8 mouse cellular contexts compared by ENCODE assay signal in the genomic region with DNA sequence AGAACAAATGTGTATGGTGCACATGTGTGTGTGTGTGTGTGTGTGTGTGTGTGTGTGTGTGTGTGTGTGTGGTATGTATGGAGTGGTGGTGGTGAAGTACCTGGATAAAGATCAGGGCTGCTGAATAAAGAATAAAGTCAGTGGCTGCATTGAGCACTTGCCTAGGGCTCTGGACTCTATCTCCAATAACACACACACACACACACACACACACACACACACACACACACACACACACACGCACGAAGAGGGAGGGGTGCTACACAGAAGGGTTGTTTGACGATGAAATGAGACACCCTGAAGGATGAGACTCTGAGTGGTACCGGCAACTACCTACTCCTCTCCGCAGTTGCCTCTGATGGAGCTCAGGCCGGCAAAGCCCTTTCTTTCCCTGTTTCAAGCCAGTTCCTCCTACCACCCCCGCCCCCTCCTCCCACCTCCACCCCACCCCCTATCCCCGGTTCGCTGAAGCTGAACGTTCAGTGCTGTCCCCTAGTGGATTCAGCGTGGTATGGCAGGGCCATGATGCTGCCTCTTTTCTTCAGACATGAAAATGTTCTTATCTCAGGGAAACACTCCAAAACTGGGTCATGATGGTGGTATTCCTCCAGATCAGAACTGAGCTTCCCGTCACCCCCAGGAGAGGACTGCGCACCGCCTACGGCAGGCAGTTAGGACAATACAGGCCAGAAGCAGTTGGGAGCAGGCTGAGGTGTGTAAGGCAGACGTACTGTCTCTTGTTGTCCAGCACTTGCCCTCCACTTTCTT. TPM values are rescaled to one million over a fixed set of nuclear protein-coding genes. Genes with fewer than 3 reads are reported as not detected.
A peak's percentile ranks its signal among the peaks of the same experiment; 100 is the strongest.
DNase-seq lines count a peak whose midpoint lies in the region; ATAC-seq and TF ChIP-seq lines count a peak whose summit lies in the region.

No protein-coding gene starts in this region.

- H3K36me3 ChIP-seq in intestine, postnatal 0 days (ENCODE audit: control insufficient read depth, insufficient read depth) = no peaks in the 10 kb centered on the region
- H3K36me3 ChIP-seq in limb, embryonic 12.5 days = no peaks in the 10 kb centered on the region
- H3K36me3 ChIP-seq in midbrain, embryonic 14.5 days (ENCODE audit: control insufficient read depth, insufficient read depth, low read length) = no peaks in the 10 kb centered on the region
- H3K36me3 ChIP-seq in stomach, embryonic 16.5 days (ENCODE audit: control insufficient read depth, insufficient read depth, low read length) = no peaks in the 10 kb centered on the region

- no peaks in the 10 kb centered on the region for H3K27me3 ChIP-seq in intestine, postnatal 0 days (replicated peaks; ENCODE audit: control insufficient read depth, insufficient read depth, low read length)
- peaks cover 9% of the 10 kb centered on the region for H3K27me3 ChIP-seq in limb, embryonic 12.5 days
- no peaks in the 10 kb centered on the region for H3K27me3 ChIP-seq in midbrain, embryonic 14.5 days (ENCODE audit: control insufficient read depth, insufficient read depth, low read length)
- no peaks in the 10 kb centered on the region for H3K27me3 ChIP-seq in stomach, embryonic 16.5 days (ENCODE audit: control insufficient read depth, insufficient read depth, low read length)

- DNase-seq in heart, adult 18-20 months = peak; percentile 13 to 48
- no peak for DNase-seq in heart, postnatal 25 days (ENCODE audit: low spot score)
- peak; percentile 16 for DNase-seq in cerebellum, adult 8-10 months
- peak; percentile 25 to 56 for DNase-seq in frontal cortex, postnatal 10 days (ENCODE audit: low spot score in 2 of 2)
- DNase-seq in midbrain, embryonic 14.5 days = peak; percentile 89

- no peak overlapping the region for H3K4me3 ChIP-seq in intestine, postnatal 0 days (ENCODE audit: low read depth, low read length)
- H3K4me3 ChIP-seq in limb, embryonic 12.5 days (replicated peaks) = peak overlapping the region; percentile 29
- peak overlapping the region; percentile 27 for H3K4me3 ChIP-seq in midbrain, embryonic 14.5 days (replicated peaks; ENCODE audit: low read depth, low read length)
- H3K4me3 ChIP-seq in stomach, embryonic 16.5 days (replicated peaks; ENCODE audit: low read length) = peak overlapping the region; percentile 33

- no peaks in the 10 kb centered on the region for H3K9me3 ChIP-seq in intestine, postnatal 0 days (ENCODE audit: control insufficient read depth)
- H3K9me3 ChIP-seq in limb, embryonic 12.5 days = no peaks in the 10 kb centered on the region
- H3K9me3 ChIP-seq in midbrain, embryonic 14.5 days (ENCODE audit: control insufficient read depth, low read length) = no peaks in the 10 kb centered on the region
- no peaks in the 10 kb centered on the region for H3K9me3 ChIP-seq in stomach, embryonic 16.5 days (replicated peaks; ENCODE audit: control insufficient read depth, low read length)

- H3K27ac ChIP-seq in intestine, postnatal 0 days (ENCODE audit: low read depth, low read length) = no peak overlapping the region
- H3K27ac ChIP-seq in limb, embryonic 12.5 days = 0 out of 2 replicates have a peak overlapping the region, but pooled peaks have one; percentile 17
- no peak overlapping the region for H3K27ac ChIP-seq in midbrain, embryonic 14.5 days (replicated peaks; ENCODE audit: low read depth, low read length)
- no peak overlapping the region for H3K27ac ChIP-seq in stomach, embryonic 16.5 days (ENCODE audit: low read length)

- H3K4me1 ChIP-seq in intestine, postnatal 0 days (replicated peaks; ENCODE audit: control insufficient read depth, insufficient read depth, low read length) = no peaks in the 10 kb centered on the region
- H3K4me1 ChIP-seq in limb, embryonic 12.5 days (replicated peaks) = peaks cover 4% of the 10 kb centered on the region; the same call in 1 of the 2 replicates
- H3K4me1 ChIP-seq in midbrain, embryonic 14.5 days (ENCODE audit: control insufficient read depth, insufficient read depth, low read length) = no peaks in the 10 kb centered on the region
- H3K4me1 ChIP-seq in stomach, embryonic 16.5 days (ENCODE audit: control insufficient read depth, insufficient read depth, low read length) = no peaks in the 10 kb centered on the region

- intact Hi-C loops in heart, postnatal 25 days (cut with DNase I) = loop anchor here (5.0 kb wide), 1 partner anchor 268 kb away; no protein-coding TSS in a partner anchor

- no peak overlapping the region for H3K9ac ChIP-seq in intestine, postnatal 0 days (ENCODE audit: low read depth, low read length)
- H3K9ac ChIP-seq in limb, embryonic 12.5 days (replicated peaks) = no peak overlapping the region
- no peak overlapping the region for H3K9ac ChIP-seq in midbrain, embryonic 14.5 days (replicated peaks; ENCODE audit: low read length)
- 0 out of 2 replicates have a peak overlapping the region, but pooled peaks have one; percentile 31 for H3K9ac ChIP-seq in stomach, embryonic 16.5 days (ENCODE audit: low read length)

- ATAC-seq in intestine, postnatal 0 days = peak; percentile 46; the same call in 1 of the 2 replicates
- peak; percentile 30; the same call in 1 of the 2 replicates for ATAC-seq in limb, embryonic 12.5 days (ENCODE audit: insufficient number of reproducible peaks, insufficient read depth, low FRiP score, low TSS enrichment, low read depth)
- peak; percentile 58; the same call in 1 of the 2 replicates for ATAC-seq in midbrain, embryonic 14.5 days (ENCODE audit: low FRiP score, low TSS enrichment)
- ATAC-seq in stomach, embryonic 16.5 days (ENCODE audit: insufficient read depth, low FRiP score) = peak; percentile 42; the same call in 1 of the 2 replicates

- 9% methylated on average over 15 of the region's 16 CpGs for WGBS in intestine, postnatal 0 days
- 10% methylated on average over 15 of the region's 16 CpGs for WGBS in limb, embryonic 12.5 days
- WGBS in midbrain, embryonic 14.5 days = 13% methylated on average over 16 of the region's 16 CpGs
- WGBS in stomach, embryonic 16.5 days = 7% methylated on average over 14 of the region's 16 CpGs

- H3K4me2 ChIP-seq in intestine, postnatal 0 days (replicated peaks; ENCODE audit: low read depth) = peak overlapping the region; percentile 52; the same call in 1 of the 2 replicates
- H3K4me2 ChIP-seq in limb, embryonic 12.5 days = peak overlapping the region; percentile 53
- H3K4me2 ChIP-seq in midbrain, embryonic 14.5 days (ENCODE audit: low read length) = peak overlapping the region; percentile 50
- peak overlapping the region; percentile 54 for H3K4me2 ChIP-seq in stomach, embryonic 16.5 days (ENCODE audit: low read depth, low read length)

- TF ChIP-seq CTCF in intestine, postnatal 0 days (IDR thresholded peaks at IDR 0.05; ENCODE audit: low read depth) = peak; percentile 80

RNA-seq across cellular contexts. Expression of a gene that starts 1.5 kb away (rescaled TPM):
- under 1 TPM in 1 of 2 experiments, not detected in 1; 0.13 TPM for total RNA-seq in heart, adult 18-20 months (2021)
- not detected for total RNA-seq in heart, postnatal 25 days (2021)
- polyA plus RNA-seq in intestine, postnatal 0 days (2015; fragmentation: Nextera tagmentation; extraction: Ambion mirVana) = 0.13 and 0.21 TPM in 2 replicates
- polyA plus RNA-seq in limb, embryonic 12.5 days (2016; fragmentation: Nextera tagmentation; extraction: Ambion mirVana) = not detected in 2 replicates
- not detected in 2 replicates for polyA plus RNA-seq in midbrain, embryonic 14.5 days (2014; fragmentation: Nextera tagmentation; extraction: Ambion mirVana)
- polyA plus RNA-seq in stomach, embryonic 16.5 days (2015; fragmentation: Nextera tagmentation; extraction: Ambion mirVana) = 0.17 TPM in 2 replicates

RNA-seq across cellular contexts. Expression of a gene that starts 3.8 kb away (rescaled TPM):
- total RNA-seq in heart, adult 18-20 months (2021) = not detected
- total RNA-seq in heart, postnatal 25 days (2021) = not detected
- 0.21 and 0.47 TPM in 2 replicates for polyA plus RNA-seq in intestine, postnatal 0 days (2015; fragmentation: Nextera tagmentation; extraction: Ambion mirVana)
- not detected in 2 replicates for polyA plus RNA-seq in limb, embryonic 12.5 days (2016; fragmentation: Nextera tagmentation; extraction: Ambion mirVana)
- not detected in 2 replicates for polyA plus RNA-seq in midbrain, embryonic 14.5 days (2014; fragmentation: Nextera tagmentation; extraction: Ambion mirVana)
- polyA plus RNA-seq in stomach, embryonic 16.5 days (2015; fragmentation: Nextera tagmentation; extraction: Ambion mirVana) = 0.44 and 0.47 TPM in 2 replicates

RNA-seq across cellular contexts. Expression of a gene that starts 20.3 kb away (rescaled TPM):
- 1 to 10 TPM in 1 of 2 experiments, under 1 TPM in 1; 0.35 to 6.6 TPM for total RNA-seq in heart, adult 18-20 months (2021)
- total RNA-seq in heart, postnatal 25 days (2021) = 1 to 10 TPM in 1 of 2 experiments, under 1 TPM in 1; 0.78 to 1.4 TPM
- 0.27 and 0.51 TPM in 2 replicates for polyA plus RNA-seq in intestine, postnatal 0 days (2015; fragmentation: Nextera tagmentation; extraction: Ambion mirVana)
- polyA plus RNA-seq in limb, embryonic 12.5 days (2016; fragmentation: Nextera tagmentation; extraction: Ambion mirVana) = 0.05 and 0.26 TPM in 2 replicates
- not detected in 2 replicates for polyA plus RNA-seq in midbrain, embryonic 14.5 days (2014; fragmentation: Nextera tagmentation; extraction: Ambion mirVana)
- polyA plus RNA-seq in stomach, embryonic 16.5 days (2015; fragmentation: Nextera tagmentation; extraction: Ambion mirVana) = 0.08 and 0.29 TPM in 2 replicates

RNA-seq across cellular contexts. Expression of a gene that starts 36.2 kb away (rescaled TPM):
- total RNA-seq in heart, adult 18-20 months (2021) = under 1 TPM; 0.23 to 0.35 TPM
- under 1 TPM in 1 of 2 experiments, not detected in 1; 0.22 TPM for total RNA-seq in heart, postnatal 25 days (2021)
- polyA plus RNA-seq in intestine, postnatal 0 days (2015; fragmentation: Nextera tagmentation; extraction: Ambion mirVana) = 12.5 and 12.6 TPM in 2 replicates
- polyA plus RNA-seq in limb, embryonic 12.5 days (2016; fragmentation: Nextera tagmentation; extraction: Ambion mirVana) = not detected in 2 replicates
- polyA plus RNA-seq in midbrain, embryonic 14.5 days (2014; fragmentation: Nextera tagmentation; extraction: Ambion mirVana) = 0.11 TPM in 1 of 2 replicates, not detected in the other
- polyA plus RNA-seq in stomach, embryonic 16.5 days (2015; fragmentation: Nextera tagmentation; extraction: Ambion mirVana) = 8.2 and 11.6 TPM in 2 replicates

RNA-seq across cellular contexts. Expression of a gene that starts 54.9 kb away (rescaled TPM):
- under 1 TPM in 1 of 2 experiments, not detected in 1; 0.15 TPM for total RNA-seq in heart, adult 18-20 months (2021)
- under 1 TPM in 1 of 2 experiments, not detected in 1; 0.36 TPM for total RNA-seq in heart, postnatal 25 days (2021)
- polyA plus RNA-seq in intestine, postnatal 0 days (2015; fragmentation: Nextera tagmentation; extraction: Ambion mirVana) = 0.18 and 0.31 TPM in 2 replicates
- 0.29 TPM in 1 of 2 replicates, not detected in the other for polyA plus RNA-seq in limb, embryonic 12.5 days (2016; fragmentation: Nextera tagmentation; extraction: Ambion mirVana)
- 1.8 and 2.8 TPM in 2 replicates for polyA plus RNA-seq in midbrain, embryonic 14.5 days (2014; fragmentation: Nextera tagmentation; extraction: Ambion mirVana)
- 0.35 and 0.45 TPM in 2 replicates for polyA plus RNA-seq in stomach, embryonic 16.5 days (2015; fragmentation: Nextera tagmentation; extraction: Ambion mirVana)
